Mouse (Mus musculus) thymus, adult 2 months (tissue): ENCODE measurements at regions not wholly inside any gene's neighbourhood (a gene's known extent, or its start where the extent isn't known, plus 50 kb on each side); places are given as distances from the start of the nearest gene placed in this dataset.

Experiments used
- CTCF ChIP-seq: fragments of 200-500 bp; IDR thresholded peaks from 2 replicates; pipeline ENCODE4 v1.5.1; 2012; ENCODE audit warnings: mild to moderate bottlenecking, control low read depth, low read length, moderate library complexity, borderline replicate concordance; ENCODE audit not compliant: control insufficient read depth, poor library complexity, insufficient read depth; ENCODE audit errors: extremely low read depth
- POLR2A ChIP-seq: fragments of 200-500 bp; IDR thresholded peaks from 2 replicates; pipeline ENCODE4 v1.6.1; 2012; ENCODE audit warnings: mild to moderate bottlenecking, low read length, control low read depth, moderate library complexity; ENCODE audit not compliant: control insufficient read depth, poor library complexity, insufficient read depth; ENCODE audit errors: extremely low read depth

- TF ChIP-seq CTCF = no peak
- TF ChIP-seq POLR2A = no peak
These were observed 203.1 kb downstream of the Bcl11b start for GRCm38 (mm10) chr12:107800296-107800695.
